Mouse (Mus musculus): ENCODE measurements around the gene 2210011C24Rik.
A peak's percentile ranks its signal among the peaks of the same experiment; 100 is the strongest.
"Not testable (repeated sequence)": the region's sequence is repeated elsewhere in the genome, so short reads cannot be mapped to it uniquely, and the experiment has no call there.

Gene 2210011C24Rik

DNA sequence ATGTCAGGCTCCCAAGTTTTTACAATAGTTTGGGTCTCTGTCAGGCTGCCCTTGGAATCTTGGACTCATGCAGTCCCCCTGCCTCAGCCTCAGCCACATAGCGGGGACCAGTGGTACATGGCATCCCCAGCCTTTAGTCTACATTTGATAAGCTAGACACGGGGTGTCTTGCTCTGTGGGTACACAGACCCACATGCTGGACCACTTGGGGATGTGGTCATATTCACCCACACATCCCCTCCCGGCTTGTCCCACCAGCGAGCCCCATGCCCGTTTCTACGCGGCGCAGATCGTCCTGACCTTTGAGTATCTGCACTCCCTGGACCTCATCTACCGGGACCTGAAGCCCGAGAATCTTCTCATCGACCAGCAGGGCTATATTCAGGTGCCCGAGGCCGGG is 21.8 kb downstream of the 2210011C24Rik start:
- DNase-seq, result no peak

DNA sequence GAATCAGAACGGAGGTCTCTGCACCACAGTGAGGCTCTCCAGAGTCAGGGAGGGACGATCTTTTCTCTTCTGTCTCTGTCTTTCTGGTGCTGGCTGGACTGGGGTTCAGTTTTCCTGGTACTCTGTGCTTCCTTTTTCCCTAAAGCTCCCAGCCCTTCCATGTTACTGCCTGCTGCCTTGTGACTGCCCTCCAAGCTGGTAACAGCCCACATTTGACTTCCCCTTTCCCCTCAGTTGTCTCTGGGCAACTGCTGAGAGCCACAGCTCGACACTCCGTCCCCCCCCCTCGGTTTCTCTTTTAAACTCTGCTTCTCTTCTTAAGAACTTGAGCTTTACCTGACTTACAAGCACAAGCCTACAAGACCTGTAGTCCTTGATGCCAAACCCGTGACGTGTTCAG is 22.7 kb downstream of the 2210011C24Rik start:
- no peak for DNase-seq

DNA sequence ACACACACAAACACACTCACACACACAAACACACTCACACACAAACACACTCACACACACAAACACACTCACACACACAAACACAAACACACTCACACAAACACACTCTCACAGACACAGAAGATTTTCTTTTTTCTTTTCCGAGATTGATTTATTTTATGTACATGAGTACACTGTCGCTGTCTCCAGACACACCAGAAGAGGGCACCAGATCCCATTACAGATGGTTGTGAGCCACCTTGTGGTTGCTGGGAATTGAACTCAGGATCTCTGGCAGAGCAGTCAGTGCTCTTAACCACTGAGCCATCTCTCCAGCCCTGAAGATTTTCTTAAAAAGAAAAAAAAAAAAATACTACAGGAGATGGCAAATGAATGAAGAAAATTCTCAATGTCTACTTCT is 28.7 kb downstream of the 2210011C24Rik start:
- DNase-seq, result not testable (repeated sequence)

DNA sequence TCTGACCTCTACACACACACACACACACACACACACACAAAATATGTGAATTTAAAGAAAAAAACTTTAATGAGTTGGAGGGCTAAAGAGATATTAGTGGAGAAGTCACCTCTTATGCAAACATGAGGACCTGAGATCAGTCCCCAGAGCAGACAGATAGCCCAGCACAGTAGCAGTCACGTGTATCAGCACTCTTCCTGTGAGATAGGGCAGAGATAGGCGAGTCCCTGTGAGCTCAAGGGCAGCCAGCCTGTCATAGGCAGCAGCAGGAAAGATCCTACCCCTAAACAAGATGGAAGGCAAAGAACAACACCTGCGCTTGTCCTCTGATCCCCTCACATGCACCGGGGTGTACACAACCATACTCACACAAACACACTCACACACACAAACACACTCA is 29.5 kb downstream of the 2210011C24Rik start:
- DNase-seq, result no peak

DNA sequence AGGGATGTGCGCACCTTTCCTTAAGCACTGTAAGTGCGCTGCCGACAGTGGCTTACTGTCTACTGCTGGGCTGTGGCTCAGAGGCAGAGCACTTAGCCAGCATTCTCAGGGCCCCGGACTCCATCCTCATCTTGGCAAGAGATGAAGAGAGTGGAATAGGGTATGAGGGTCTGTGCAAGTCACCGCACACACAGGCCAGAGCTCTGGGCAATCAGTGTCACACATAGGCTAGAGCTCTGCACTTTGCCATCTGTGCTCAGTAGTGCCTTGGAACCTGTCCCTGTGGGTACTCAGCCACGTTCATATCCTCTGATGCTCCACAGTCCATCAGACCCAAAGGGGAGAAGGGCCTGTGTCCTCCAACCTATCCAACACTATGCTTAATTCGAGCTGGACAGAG is 30.4 kb downstream of the 2210011C24Rik start:
- no peak for DNase-seq

DNA sequence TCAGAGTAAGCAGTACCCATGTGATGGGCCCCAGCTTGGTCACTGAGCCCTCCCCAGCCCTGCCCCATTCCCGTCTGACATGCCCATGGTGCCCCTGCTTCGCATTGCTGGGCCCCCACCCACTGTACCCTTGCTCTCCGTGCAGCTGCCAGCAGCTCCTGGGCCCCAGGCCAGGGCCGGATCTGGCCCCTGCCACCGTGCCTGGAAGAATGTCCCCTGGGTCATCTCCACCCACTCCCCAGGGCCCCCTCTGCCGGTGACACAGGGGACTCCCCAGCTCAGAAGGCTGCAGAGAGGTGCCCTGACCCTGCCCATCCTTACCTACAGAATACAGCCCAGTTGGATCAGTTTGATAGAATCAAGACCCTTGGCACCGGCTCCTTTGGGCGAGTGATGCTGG is 31.1 kb downstream of the 2210011C24Rik start:
- no peak for DNase-seq

DNA sequence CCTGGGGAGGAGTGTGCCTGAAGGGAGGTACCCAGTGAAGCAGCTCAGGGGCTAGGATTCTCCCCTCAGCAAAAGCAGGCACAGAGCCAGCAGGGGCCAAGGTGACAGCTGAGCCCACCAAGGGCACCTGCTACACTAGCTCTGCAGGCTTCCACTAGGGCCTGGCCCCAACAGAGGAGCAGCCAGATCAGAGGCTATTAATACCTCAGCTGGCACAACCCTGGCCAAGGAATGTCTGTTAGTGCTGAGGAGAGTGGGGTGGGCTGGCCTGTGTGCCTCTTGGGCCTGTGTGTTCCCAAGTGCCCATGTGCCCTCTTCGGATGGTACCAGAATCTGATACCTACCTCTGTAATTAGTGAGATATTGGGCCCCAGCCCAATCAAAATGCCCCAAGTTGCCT is 31.7 kb downstream of the 2210011C24Rik start:
- no peak for DNase-seq

DNA sequence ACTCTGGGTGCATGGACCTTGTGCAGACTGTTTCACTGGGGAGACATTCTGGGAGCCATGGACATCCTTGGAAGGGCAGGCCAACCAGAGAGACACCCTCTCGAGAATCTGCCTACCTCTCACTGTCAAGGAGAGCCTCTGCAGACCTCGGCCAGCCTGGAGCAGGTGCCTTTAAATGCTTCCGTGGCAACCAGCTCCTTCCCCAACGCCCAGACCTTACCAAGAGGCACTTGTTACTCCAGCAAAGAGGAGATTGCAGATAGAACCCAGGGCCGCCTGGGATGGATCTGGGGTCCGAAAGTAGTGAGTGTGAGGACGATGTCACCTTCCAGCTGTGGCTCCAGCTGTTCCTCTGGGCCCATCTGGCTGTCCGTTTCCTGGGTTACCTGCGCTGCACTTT is 33.8 kb downstream of the 2210011C24Rik start:
- DNase-seq, result no peak

DNA sequence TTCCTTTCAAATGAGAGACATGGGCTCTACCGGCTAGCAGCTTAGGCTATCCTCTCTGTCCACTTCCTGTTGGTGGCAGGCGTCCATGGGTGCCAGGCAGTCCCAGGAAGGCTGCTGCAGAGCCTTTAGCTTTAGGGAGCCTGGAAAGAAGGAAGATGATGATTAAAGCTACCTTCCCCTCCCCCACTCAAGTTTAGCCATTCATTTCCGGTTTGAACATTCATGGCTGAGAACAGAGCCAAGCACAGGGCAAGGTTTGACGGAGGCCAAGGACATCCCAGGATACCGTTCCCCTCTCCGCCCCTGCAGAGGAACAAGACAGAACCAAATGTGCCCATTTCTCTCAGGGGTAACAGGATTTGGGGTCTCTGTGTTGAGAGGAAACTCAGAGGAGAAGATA is 34.3 kb downstream of the 2210011C24Rik start:
- peak; percentile 69 for DNase-seq

DNA sequence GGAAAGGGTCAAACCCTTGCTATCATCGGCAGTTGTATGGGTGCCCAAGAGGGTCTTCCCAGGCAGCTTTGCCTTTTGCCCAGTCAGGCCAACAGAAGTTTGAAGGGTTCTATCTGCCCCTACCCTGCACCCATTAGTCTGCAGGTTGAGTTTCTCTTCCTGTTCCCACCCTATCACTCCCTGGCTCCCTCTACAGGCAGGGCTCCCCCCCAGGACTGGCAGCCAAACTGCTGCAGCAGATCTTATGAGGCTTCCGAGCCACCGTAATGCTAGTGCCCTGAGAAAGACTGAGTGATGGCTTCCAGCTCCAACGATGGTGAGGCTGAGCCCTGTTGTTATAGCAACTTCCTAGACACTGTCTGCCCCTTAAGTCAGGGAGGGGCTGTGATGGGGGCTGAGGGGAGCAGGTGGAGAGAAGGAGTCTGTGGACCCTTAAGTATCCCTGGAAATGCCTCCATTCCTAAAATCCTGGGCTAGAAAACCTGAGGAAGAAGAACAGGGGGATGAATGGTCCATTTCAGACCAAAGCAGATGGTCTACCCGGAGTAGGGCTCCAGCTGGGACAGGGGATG is 35.1 kb downstream of the 2210011C24Rik start:
- DNase-seq, result no peak

DNA sequence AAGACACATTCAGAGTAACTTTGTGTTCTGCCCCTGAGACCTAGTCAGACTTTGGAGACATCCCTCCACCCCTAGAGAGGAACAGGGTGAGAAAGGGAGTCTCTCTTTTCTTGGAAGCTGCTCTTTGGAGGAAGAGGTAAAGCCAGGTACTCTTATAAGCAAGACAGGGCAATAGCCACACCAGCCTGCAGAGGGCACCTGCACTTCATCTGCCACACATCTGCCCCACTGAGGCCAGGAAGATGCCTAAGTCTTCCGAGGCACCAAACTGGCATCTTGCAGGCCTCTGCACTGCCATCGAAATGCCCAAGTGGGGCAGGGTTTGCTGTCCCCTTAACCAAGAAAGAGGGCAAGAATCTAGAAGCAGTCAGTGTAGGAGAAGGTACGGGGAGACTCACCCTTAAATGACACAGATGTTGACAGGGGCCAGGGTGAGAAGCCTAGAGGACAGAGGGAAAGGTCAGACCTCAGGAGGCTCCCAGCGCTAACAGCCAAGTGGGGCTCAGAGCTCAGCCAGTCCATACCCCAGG is 35.8 kb downstream of the 2210011C24Rik start:
- peak; percentile 57 for DNase-seq

DNA sequence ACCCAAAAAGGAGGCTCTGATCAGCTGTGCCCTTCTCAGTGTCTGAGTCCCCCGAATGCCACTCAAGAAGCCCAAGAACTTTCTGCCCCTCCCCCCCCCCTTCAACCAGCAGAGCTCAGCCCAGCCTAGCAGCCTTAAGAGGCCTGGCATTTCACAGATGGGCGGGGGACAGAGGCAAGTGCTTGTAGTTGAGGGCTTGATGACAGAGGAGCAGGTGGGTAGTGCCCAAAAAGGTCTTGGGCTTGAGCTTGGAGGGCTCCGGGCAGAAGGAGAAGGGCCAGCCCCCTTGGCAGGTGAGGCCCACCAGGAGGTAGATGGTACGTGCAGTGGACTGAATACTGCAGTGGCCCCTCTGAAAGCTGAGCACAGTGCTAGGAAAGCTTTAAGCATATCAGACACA is 37.5 kb downstream of the 2210011C24Rik start:
- no peak for DNase-seq

DNA sequence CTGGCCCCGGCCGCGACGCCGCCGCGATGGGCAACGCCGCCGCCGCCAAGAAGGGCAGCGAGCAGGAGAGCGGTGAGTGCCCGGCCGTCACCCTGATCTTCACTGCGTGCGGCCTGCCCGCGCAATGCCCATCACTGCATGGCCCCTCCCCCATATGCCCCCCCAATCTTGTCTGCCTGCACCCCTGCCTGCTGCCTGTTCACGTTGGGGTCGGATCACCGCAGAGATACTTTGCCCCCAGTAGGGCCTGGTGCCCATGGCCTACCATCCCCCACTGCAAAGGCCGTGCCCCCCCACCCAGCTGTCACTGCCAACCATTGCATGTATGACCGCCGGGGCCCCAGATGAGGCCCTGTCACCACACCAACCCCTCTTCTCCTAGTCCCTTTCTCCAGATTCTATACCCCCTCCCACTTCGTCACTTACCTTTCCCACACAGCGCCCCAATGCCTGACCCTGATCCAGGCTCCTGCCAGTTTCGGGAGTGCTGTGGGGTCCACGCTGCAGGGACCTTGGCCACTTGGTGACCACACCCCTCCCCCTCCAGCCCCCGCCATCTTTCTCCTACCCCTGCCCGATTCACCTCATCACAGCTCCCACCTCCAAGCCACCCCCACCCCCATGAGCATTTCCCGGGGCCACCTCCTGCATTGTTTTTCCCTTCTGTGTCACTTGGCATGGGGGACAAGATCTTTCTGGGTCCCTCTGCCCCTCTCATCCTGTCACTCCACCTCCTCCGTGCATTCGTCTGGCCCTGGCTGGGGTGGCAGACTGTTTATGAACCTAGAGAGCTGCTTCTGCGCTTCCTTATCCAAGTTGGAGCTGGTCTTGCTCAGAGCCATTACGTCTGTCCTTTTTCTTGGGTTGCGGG is 38.6 kb downstream of the 2210011C24Rik start:
- no peak for DNase-seq

DNA sequence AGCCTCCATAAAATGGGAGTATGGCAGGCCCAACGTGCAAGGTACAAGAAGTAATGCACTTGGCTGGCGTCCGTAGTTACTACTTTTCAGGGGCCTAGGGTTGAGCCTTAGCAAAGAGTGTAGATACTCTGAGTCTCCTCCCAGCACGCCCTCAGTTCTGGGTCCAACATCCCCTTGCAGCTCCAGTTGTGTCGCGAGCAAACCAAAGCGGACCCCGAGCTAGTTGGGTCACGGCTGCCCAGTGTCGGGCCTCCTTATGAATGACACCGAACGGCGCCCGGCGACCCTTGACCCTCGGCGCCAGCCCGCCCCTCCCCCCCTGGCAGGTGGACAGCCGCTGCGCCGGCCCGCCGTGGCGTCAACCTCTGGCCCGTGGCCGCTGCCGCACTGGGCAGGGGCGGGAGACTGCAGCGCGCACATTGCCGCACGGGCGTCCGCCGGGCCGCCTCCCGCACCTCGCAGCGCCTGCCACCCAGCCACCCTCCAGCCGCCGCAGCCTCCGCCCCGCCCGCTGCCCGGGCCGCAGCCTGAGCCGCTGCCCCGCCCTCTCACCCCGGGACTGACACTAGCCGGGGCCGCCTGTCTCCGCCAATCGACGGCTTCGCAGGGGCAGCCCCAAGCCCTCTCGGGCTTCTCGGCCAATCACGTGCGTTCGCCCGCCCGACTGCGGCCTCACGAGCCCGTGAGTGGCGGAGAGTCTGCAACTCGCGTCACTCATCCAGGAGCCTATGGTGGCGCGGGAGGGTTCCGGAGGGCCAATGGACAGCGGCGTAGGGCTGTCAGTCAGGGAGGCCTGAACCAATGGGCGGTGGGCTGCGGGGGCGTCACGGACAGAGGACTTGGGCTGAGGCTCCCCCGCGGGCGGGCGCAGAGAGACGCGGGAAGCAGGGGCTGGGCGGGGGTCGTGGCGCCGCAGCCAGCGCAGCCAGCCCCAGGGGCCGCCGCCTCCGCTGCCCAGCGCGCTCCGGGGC is 39.5 kb downstream of the 2210011C24Rik start, which contains the start of gene Prkaca:
Prkaca (plus strand) TSS at position 844 of the 971 bp plus-strand sequence.
- peak; percentile 99 for DNase-seq

DNA sequence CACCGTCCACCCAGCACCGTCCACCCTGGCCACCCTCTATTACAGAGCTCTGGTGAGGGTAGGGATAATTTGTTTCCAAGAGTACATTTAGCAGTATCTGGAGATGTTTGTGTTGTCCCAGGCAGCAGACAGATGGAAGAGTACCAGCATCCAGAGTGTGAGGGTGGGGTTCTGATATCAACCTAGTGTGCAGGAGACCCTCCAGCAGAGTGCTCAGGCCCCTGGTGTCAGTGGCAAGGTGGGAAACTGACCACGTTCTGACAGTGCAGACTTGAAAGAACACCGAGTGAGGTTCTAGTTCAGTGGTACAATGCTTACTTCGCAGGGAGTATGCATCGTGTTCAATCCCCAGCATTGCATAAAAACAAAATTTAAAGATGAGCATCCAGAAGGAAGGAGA is 40.3 kb downstream of the 2210011C24Rik start:
- no peak for DNase-seq

DNA sequence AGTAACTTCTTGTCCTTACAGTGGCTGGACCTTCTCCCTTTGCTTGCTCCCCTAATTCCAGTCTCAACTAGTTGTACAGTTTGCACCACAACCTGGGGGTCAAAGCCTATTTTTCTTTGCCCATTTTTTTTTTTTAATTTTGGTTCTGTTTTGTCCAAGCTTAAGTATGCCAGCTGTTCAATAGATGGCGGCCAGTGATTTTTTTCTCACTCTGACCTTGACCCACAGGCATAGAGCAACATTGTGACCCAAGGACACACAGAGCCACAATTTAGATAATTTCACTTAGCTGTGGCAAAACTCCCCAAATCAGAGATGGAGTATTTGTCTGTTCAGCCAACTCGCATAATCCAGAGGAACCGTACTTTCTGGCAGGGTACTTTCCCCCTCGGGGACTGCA is 40.9 kb downstream of the 2210011C24Rik start:
- no peak for DNase-seq

DNA sequence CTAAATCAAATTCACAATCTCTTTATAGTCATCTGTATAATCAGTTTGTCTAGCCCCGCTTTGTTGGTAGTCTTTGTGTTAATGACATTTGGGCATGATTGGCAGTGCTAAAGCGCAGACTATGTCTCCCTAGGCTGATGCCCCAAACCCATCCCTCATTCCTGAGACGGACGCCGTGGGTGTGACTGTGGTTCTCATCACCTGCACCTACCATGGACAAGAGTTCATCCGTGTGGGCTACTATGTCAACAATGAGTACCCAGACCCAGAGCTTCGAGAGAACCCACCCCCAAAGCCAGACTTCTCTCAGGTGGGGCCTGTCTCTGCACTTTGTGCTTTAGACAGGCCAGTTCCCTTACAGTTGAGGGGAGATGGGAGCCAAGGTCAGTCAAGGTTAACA is 44.3 kb downstream of the 2210011C24Rik start:
- no peak for DNase-seq

DNA sequence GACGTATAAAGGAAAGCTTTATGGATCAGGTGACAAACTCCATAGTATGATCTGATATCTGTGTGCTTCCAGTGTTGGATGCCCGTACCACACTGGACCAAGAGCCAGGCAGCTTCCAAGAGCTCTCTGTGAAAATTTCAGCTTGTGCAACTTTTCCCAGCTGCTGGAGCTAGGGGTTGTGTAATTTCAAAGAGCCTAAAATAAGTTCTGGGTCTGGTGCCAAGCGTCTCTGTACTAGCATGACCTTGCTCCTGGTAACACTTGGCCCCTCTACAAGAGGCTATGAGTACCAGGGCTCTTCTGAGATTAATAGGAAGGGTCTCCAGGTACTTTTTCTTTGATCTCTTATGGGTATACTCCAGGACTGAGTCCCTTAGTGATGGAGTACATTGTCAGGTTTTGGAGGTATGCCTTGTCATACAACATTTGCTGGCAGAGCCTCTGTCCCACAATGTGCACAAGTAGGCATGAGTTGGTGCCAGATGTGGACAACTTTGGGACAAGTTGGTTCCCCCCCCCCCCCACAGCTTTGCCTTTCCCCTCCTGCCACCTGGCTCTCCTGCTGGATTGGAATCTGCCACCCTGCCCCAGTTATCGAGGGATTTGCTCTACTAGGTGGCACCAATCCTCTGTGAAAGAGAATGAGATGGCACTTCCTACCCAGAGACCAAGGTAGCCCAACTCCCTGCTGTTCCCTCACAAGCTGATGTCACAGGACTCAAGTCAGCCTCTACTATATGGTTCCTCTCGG is 47.8 kb downstream of the 2210011C24Rik start:
- peak; percentile 30 for DNase-seq

Measured in kidney, adult 9 months (tissue).